Mouse (Mus musculus): ENCODE results near the gene Gm28038. TPM values are rescaled to one million over a fixed set of nuclear protein-coding genes. Genes with fewer than 3 reads are reported as not detected.

Gene Gm28038
- polyA plus RNA-seq, 1 experiment: not detected

- no peak overlapping the region for H3K27ac ChIP-seq (ENCODE audit: control insufficient read depth, insufficient read depth, low read depth, low read length, poor library complexity)
- no peak for TF ChIP-seq POLR2A (IDR thresholded peaks at IDR 0.05; ENCODE audit: borderline replicate concordance, control insufficient read depth, low read depth, low read length)
- TF ChIP-seq CTCF (IDR thresholded peaks at IDR 0.05; ENCODE audit: control insufficient read depth, insufficient read depth, low read length): no peak
- no peak overlapping the region for H3K4me3 ChIP-seq (replicated peaks; ENCODE audit: control insufficient read depth, low read depth, low read length)
- 82% methylated on average over 15 of the region's 15 CpGs for WGBS
- peaks cover 4% of the 10 kb centered on the region for H3K4me1 ChIP-seq (ENCODE audit: control insufficient read depth, insufficient read depth, low read length)
Measured at GRCm38 (mm10) chr2:30259131-30260064, 21.4 kb upstream of the Gm28038 start.

GRCm38 (mm10) chr2:30261064-30261736, 19.6 kb upstream of the Gm28038 start:
- H3K4me1 ChIP-seq (ENCODE audit: control insufficient read depth, insufficient read depth, low read length): peaks cover 4% of the 10 kb centered on the region
- no peak overlapping the region for H3K4me3 ChIP-seq (replicated peaks; ENCODE audit: control insufficient read depth, low read depth, low read length)
- no peak overlapping the region for H3K27ac ChIP-seq (ENCODE audit: control insufficient read depth, insufficient read depth, low read depth, low read length, poor library complexity)
- 83% methylated on average over 4 of the region's 4 CpGs for WGBS
- TF ChIP-seq CTCF (IDR thresholded peaks at IDR 0.05; ENCODE audit: control insufficient read depth, insufficient read depth, low read length) (no peak), POLR2A (IDR thresholded peaks at IDR 0.05; ENCODE audit: borderline replicate concordance, control insufficient read depth, low read depth, low read length) (no peak)

- H3K4me1 ChIP-seq (ENCODE audit: control insufficient read depth, insufficient read depth, low read length): peaks cover 4% of the 10 kb centered on the region
- WGBS: 92% methylated on average over 18 of the region's 18 CpGs
- TF ChIP-seq CTCF (IDR thresholded peaks at IDR 0.05; ENCODE audit: control insufficient read depth, insufficient read depth, low read length): no peak
- TF ChIP-seq POLR2A (IDR thresholded peaks at IDR 0.05; ENCODE audit: borderline replicate concordance, control insufficient read depth, low read depth, low read length): no peak
- no peak overlapping the region for H3K4me3 ChIP-seq (replicated peaks; ENCODE audit: control insufficient read depth, low read depth, low read length)
- no peak overlapping the region for H3K27ac ChIP-seq (ENCODE audit: control insufficient read depth, insufficient read depth, low read depth, low read length, poor library complexity)
Measured at GRCm38 (mm10) chr2:30261921-30262839, 18.7 kb upstream of the Gm28038 start.

GRCm38 (mm10) chr2:30262840-30263441, 17.9 kb upstream of the Gm28038 start:
- peaks cover 4% of the 10 kb centered on the region for H3K4me1 ChIP-seq (ENCODE audit: control insufficient read depth, insufficient read depth, low read length)
- TF ChIP-seq CTCF (IDR thresholded peaks at IDR 0.05; ENCODE audit: control insufficient read depth, insufficient read depth, low read length): no peak
- no peak for TF ChIP-seq POLR2A (IDR thresholded peaks at IDR 0.05; ENCODE audit: borderline replicate concordance, control insufficient read depth, low read depth, low read length)
- WGBS: 80% methylated on average over 4 of the region's 4 CpGs

GRCm38 (mm10) chr2:30263811-30264210, 17.0 kb upstream of the Gm28038 start:
- H3K27ac ChIP-seq (ENCODE audit: control insufficient read depth, insufficient read depth, low read depth, low read length, poor library complexity): no peak overlapping the region
- no peak overlapping the region for H3K4me3 ChIP-seq (replicated peaks; ENCODE audit: control insufficient read depth, low read depth, low read length)
- 85% methylated on average over 6 of the region's 6 CpGs for WGBS
- TF ChIP-seq POLR2A (IDR thresholded peaks at IDR 0.05; ENCODE audit: borderline replicate concordance, control insufficient read depth, low read depth, low read length) (no peak), CTCF (IDR thresholded peaks at IDR 0.05; ENCODE audit: control insufficient read depth, insufficient read depth, low read length) (no peak)
- peaks cover 2% of the 10 kb centered on the region for H3K4me1 ChIP-seq (ENCODE audit: control insufficient read depth, insufficient read depth, low read length)

More at GRCm38 (mm10) chr2:30262840-30263441, 17.9 kb upstream of the Gm28038 start:
- H3K4me3 ChIP-seq (replicated peaks; ENCODE audit: control insufficient read depth, low read depth, low read length): no peak overlapping the region
- H3K27ac ChIP-seq (ENCODE audit: control insufficient read depth, insufficient read depth, low read depth, low read length, poor library complexity): no peak overlapping the region

- Histone ChIP-seq H3K4me1 (ENCODE audit: control insufficient read depth, insufficient read depth, low read length) (no peaks in the 10 kb centered on the region; the same call in 1 of the 2 replicates), H3K4me3 (replicated peaks; ENCODE audit: control insufficient read depth, low read depth, low read length) (no peak overlapping the region), H3K27ac (ENCODE audit: control insufficient read depth, insufficient read depth, low read depth, low read length, poor library complexity) (no peak overlapping the region)
- TF ChIP-seq CTCF (IDR thresholded peaks at IDR 0.05; ENCODE audit: control insufficient read depth, insufficient read depth, low read length) (no peak), POLR2A (IDR thresholded peaks at IDR 0.05; ENCODE audit: borderline replicate concordance, control insufficient read depth, low read depth, low read length) (no peak)
- 88% methylated on average over 7 of the region's 7 CpGs for WGBS
Measured at GRCm38 (mm10) chr2:30264671-30265519, 15.9 kb upstream of the Gm28038 start.

Data from bone marrow, adult 2 months (tissue).